Mouse (Mus musculus) effector memory CD4-positive, alpha-beta T cell, adult 5 months (primary cell): ENCODE data around the gene Zfp493. TPM values are rescaled to one million over a fixed set of nuclear protein-coding genes. Genes with fewer than 3 reads are reported as not detected.

Experiments
- polyA plus RNA-seq: library from polyadenylated mRNA; unstranded; fragments of 100-300 nt; shearing (Covaris generic); gene quantifications from one replicate; pipeline ENCODE4 v1.2.1, GENCODE M21; 2017

Zfp493 gene
- 0.35 TPM for polyA plus RNA-seq

DNA sequence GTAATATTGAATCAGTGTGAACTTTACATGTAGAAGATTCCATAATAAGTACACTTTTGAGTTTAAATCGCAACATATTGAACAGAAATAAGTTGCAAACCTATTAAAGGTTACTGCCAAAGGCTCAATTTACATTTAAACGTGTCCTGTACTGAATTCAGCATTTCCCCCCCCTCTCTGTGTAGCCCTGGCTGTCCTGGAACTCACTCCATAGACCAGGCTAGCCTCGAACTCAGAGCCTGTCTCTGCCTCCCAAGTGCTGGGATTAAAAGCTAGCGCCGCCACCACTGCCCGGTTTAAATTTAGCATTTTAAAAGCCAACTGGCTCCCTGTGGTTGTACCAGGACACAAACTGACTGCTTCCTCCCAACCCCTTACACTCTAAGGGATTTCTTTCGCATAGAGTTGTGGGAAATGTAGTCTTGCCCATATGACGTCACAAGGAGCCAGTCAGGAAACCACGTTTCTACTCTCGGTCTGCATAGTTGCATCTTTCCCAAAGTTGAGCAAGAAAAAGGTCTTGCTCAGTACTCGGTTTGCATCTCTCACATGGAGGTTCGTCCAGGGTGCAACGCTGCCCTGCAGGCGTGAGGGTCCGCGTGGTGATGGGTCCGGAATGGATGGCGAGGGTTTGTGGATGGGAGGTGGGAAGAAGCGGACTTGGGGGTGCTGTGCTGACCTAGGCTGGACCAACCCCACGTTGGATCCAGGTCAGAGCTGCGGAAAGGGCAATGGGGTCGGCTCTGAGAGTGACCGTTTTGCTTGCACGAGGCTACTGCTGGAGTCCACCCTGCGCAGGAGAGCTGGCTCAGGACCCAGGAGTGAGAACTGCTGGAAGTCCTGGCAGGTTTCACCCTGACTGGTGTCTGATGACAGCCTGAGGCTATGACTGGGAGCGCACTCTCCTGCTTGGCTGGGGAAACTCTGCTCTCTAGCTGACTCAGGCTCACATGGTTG is at the start of gene Zfp493:
TSS of gene Zfp493 (plus strand) at position 429 of the 957 bp plus-strand sequence.

GRCm38 (mm10) chr13:67754333-67755306 is 24.9 kb upstream of the Zfp493 start, which contains the start of gene Zfp85:
Gene Zfp85, minus strand, starts transcription at chr13:67755228.

DNA sequence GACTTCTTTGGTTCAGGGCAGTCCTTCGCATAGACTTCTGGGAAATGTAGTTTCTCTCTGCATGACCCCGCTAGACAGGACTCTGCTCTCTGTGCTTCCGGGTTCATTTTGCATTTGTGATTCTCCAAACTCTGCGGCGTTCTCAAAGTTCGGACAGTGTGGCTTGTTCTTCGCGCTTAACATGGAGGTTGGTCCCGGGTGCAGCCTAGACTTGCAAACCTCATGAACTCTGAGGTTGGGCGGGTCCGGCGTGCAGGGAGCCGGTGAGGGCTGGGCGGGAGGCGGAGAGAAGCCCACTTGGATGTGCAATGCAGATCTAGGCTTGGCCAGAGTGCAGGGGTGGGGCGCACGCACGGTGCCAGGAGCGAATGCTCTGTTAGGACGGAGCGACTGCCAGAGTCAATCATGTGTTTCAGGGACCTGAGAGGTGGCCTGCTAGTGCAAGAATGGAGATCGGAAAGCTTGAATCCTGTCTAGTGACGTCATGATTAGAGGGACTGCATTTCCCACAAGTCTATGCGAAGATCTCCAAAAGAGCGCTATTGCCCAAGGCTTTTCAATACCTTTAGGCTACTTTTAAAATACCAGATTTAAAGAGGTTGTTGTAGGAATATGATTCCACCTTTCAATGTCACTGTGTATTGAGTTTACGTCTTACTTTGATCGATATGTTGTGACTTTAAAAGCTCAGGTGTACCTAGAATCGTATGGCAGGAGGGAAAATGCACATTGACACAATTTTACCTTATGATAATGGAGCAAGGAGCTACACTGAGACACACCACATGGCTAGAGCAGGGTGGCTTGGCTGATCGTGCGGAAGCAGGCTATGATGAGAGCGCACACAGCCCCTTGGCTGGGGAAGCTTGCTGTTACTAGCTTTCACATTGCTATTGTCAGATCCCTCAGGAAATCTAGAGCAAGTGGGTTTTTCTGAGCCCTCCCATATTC is 34.5 kb downstream of the Zfp493 start, which contains the start of gene Zfp273:
TSS of gene Zfp273 (plus strand) at position 31 of the 951 bp plus-strand sequence.

DNA sequence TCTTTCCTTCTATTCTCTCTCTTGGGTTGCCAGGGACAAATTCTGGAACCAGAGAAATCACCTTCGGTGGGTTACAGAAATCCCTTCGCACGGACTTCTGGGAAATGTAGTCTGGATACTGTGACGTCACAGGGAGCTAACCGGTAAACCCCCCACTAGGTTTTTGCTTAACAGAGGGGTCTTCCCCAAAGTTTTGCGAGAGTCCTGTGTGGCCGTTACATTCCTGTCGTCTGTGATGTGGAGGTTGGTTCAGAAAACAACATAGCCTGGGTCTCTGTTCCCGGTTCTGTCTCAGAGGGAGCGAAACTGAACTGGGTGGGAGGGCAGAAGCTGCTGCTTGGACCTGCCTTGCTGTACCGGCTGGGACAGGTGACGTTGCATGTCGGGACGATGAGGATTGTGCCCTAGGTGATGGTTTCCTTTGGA is 51.4 kb downstream of the Zfp493 start, which contains the start of gene Gm10037:
TSS of gene Gm10037 (plus strand) at position 196 of the 426 bp plus-strand sequence.

Other genes with a start within 250 kb of the Zfp493 start
- gene Zfp748, start 225.9 kb upstream of the Zfp493 start, polyA plus RNA-seq = 12.4 TPM
- 4.4 TPM for gene Zfp729b, start 170.0 kb upstream of the Zfp493 start, polyA plus RNA-seq
- gene Gm49345, start 141.9 kb upstream of the Zfp493 start, polyA plus RNA-seq = 2.1 TPM
- gene Zfp729a, start 141.9 kb upstream of the Zfp493 start, polyA plus RNA-seq = 2.8 TPM
- 9.4 TPM for gene Zfp738, start 92.6 kb upstream of the Zfp493 start, polyA plus RNA-seq
- 2.8 TPM for gene Zfp65, start 50.5 kb upstream of the Zfp493 start, polyA plus RNA-seq
- gene Zfp85, start 24.5 kb upstream of the Zfp493 start, polyA plus RNA-seq = 2.2 TPM
- 0.70 TPM for gene Zfp273, start 34.0 kb downstream of the Zfp493 start, polyA plus RNA-seq
- 0.97 TPM for gene Gm10037, start 51.4 kb downstream of the Zfp493 start, polyA plus RNA-seq
- not detected for gene BC048507, start 83.6 kb downstream of the Zfp493 start, polyA plus RNA-seq